Mouse (Mus musculus) CD4-positive, CD25-positive, alpha-beta regulatory T cell, adult 9 weeks (primary cell): ENCODE results near the gene Tmtc1. TPM values are rescaled to one million over a fixed set of nuclear protein-coding genes. Genes with fewer than 3 reads are reported as not detected.

Experiments used
- polyA plus RNA-seq: library from polyadenylated mRNA; unstranded; fragments of 100-300 nt; shearing (Covaris generic); gene quantifications from one replicate; pipeline ENCODE4 v1.2.1, GENCODE M21; 2017

Tmtc1 gene
- polyA plus RNA-seq, result not detected

DNA sequence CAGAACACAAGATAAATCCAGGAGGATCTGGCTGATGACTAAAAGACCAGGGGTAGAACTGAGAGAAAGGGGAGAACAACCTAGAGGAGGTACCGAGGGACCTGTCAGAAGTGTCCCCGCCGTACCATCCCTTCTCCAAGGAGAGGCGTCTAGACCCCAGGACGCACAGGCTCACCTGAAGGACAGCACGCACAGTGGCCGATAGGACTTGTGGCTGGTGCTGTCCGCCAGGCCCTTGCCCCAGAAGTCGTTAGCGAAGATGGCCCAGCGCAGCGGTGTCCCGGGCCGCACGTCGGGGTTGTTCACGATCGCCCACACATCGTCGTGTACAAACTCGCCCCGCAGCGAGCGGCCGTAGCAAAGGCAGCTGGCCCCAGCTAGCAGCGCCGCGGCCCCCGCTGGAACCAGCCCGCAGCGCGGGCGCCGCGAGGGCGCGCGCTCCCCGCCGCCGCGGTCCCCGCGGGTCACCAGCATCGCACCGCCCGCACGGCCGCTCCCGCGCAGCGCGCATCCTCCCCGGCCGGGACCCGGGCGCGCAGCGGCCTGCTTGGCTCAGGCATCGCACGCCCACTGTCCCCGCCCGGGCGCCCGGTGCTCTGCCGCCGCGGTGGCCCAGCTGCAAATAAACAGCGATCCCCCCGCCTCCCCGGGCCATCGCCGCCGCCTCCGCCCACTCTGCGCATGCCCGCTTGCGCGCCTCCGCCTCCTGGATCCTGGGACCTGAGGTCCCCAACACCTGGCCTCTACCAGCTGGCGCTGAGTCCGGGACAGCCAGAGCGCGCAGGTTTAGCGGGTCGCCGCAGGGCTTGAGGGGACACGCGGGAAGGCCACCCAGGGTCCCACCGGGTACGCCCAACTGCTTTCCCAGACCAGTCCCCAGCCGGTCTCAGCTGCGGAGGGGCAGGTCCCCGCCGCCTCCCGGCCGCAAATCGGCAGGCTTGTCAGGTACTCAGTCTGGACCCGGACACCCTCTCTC, at the start of gene Tmtc1:
Gene Tmtc1, minus strand, starts transcription at position 664 of the 976 bp plus-strand sequence.

GRCm38 (mm10) chr6:148211897-148212680, 232.1 kb downstream of the Tmtc1 start, which contains the start of gene Ergic2:
Ergic2 (minus strand) TSS chr6:148212374.

Other genes with a start within 250 kb of the Tmtc1 start
- 142 TPM for gene Ergic2, start 232.0 kb downstream of the Tmtc1 start, polyA plus RNA-seq